Mouse (Mus musculus): ENCODE data around the gene Syvn1. TPM values are rescaled to one million over a fixed set of nuclear protein-coding genes. Genes with fewer than 3 reads are reported as not detected.

Syvn1 gene
- polyA plus RNA-seq, 1 experiment from 2014 or later: 18.6 TPM

Small RNA genes within 50 kb of the gene (microRNA-seq; reads per million reads assigned to microRNA genes)
- gene Mir6988: 1.6 reads per million

Other genes starting within 250 kb of the Syvn1 start
- 33.6 and 34.8 TPM in 2 replicates for gene Frmd8, start 171.3 kb upstream of the Syvn1 start, polyA plus RNA-seq (2015; fragmentation: Nextera tagmentation; extraction: Ambion mirVana)
- gene Slc25a45, start 168.8 kb upstream of the Syvn1 start, polyA plus RNA-seq (2015; fragmentation: Nextera tagmentation; extraction: Ambion mirVana): 4.6 and 5.0 TPM in 2 replicates
- 1.5 and 1.6 TPM in 2 replicates for gene Tigd3, start 152.4 kb upstream of the Syvn1 start, polyA plus RNA-seq (2015; fragmentation: Nextera tagmentation; extraction: Ambion mirVana)
- gene Dpf2, start 133.6 kb upstream of the Syvn1 start, polyA plus RNA-seq (2015; fragmentation: Nextera tagmentation; extraction: Ambion mirVana): 97.5 and 103 TPM in 2 replicates
- 12.4 and 12.6 TPM in 2 replicates for gene Cdc42ep2, start 121.8 kb upstream of the Syvn1 start, polyA plus RNA-seq (2015; fragmentation: Nextera tagmentation; extraction: Ambion mirVana)
- 48.3 and 55.2 TPM in 2 replicates for gene Pola2, start 82.4 kb upstream of the Syvn1 start, polyA plus RNA-seq (2015; fragmentation: Nextera tagmentation; extraction: Ambion mirVana)
- 0.07 TPM in 1 of 2 replicates, not detected in the other for gene Slc22a20, start 60.4 kb upstream of the Syvn1 start, polyA plus RNA-seq (2015; fragmentation: Nextera tagmentation; extraction: Ambion mirVana)
- gene Capn1, start 30.7 kb upstream of the Syvn1 start, polyA plus RNA-seq (2015; fragmentation: Nextera tagmentation; extraction: Ambion mirVana): 9.5 and 10.0 TPM in 2 replicates
- gene Mrpl49, start 11.2 kb downstream of the Syvn1 start, polyA plus RNA-seq (2015; fragmentation: Nextera tagmentation; extraction: Ambion mirVana): 60.4 and 67.4 TPM in 2 replicates
- gene Fau, start 11.3 kb downstream of the Syvn1 start, polyA plus RNA-seq (2015; fragmentation: Nextera tagmentation; extraction: Ambion mirVana): 354 and 453 TPM in 2 replicates
- gene Znhit2, start 14.6 kb downstream of the Syvn1 start, polyA plus RNA-seq (2015; fragmentation: Nextera tagmentation; extraction: Ambion mirVana): 21.8 and 24.7 TPM in 2 replicates
- gene Tm7sf2, start 21.8 kb downstream of the Syvn1 start, polyA plus RNA-seq (2015; fragmentation: Nextera tagmentation; extraction: Ambion mirVana): 6.6 and 8.7 TPM in 2 replicates
- gene Vps51, start 30.7 kb downstream of the Syvn1 start, polyA plus RNA-seq (2015; fragmentation: Nextera tagmentation; extraction: Ambion mirVana): 49.0 and 50.7 TPM in 2 replicates
- not detected in 2 replicates for gene Tmem262, start 33.5 kb downstream of the Syvn1 start, polyA plus RNA-seq (2015; fragmentation: Nextera tagmentation; extraction: Ambion mirVana)
- gene Gm28374, start 35.7 kb downstream of the Syvn1 start, polyA plus RNA-seq (2015; fragmentation: Nextera tagmentation; extraction: Ambion mirVana): 0.56 and 1.3 TPM in 2 replicates
- 46.1 and 48.1 TPM in 2 replicates for gene Zfpl1, start 38.4 kb downstream of the Syvn1 start, polyA plus RNA-seq (2015; fragmentation: Nextera tagmentation; extraction: Ambion mirVana)
- 26.9 and 28.1 TPM in 2 replicates for gene Cdca5, start 38.4 kb downstream of the Syvn1 start, polyA plus RNA-seq (2015; fragmentation: Nextera tagmentation; extraction: Ambion mirVana)
- 0.30 and 0.49 TPM in 2 replicates for gene AC131692.1, start 47.8 kb downstream of the Syvn1 start, polyA plus RNA-seq (2015; fragmentation: Nextera tagmentation; extraction: Ambion mirVana)
- gene Naaladl1, start 59.2 kb downstream of the Syvn1 start, polyA plus RNA-seq (2015; fragmentation: Nextera tagmentation; extraction: Ambion mirVana): 0.27 and 3.9 TPM in 2 replicates
- 32.3 and 33.9 TPM in 2 replicates for gene Sac3d1, start 72.1 kb downstream of the Syvn1 start, polyA plus RNA-seq (2015; fragmentation: Nextera tagmentation; extraction: Ambion mirVana)
- gene Snx15, start 81.7 kb downstream of the Syvn1 start, polyA plus RNA-seq (2015; fragmentation: Nextera tagmentation; extraction: Ambion mirVana): 20.5 and 25.1 TPM in 2 replicates
- 0.11 TPM in 1 of 2 replicates, not detected in the other for gene Batf2, start 94.4 kb downstream of the Syvn1 start, polyA plus RNA-seq (2015; fragmentation: Nextera tagmentation; extraction: Ambion mirVana)
- 77.2 and 84.5 TPM in 2 replicates for gene Arl2, start 95.0 kb downstream of the Syvn1 start, polyA plus RNA-seq (2015; fragmentation: Nextera tagmentation; extraction: Ambion mirVana)
- not detected in 2 replicates for gene Majin, start 137.8 kb downstream of the Syvn1 start, polyA plus RNA-seq (2015; fragmentation: Nextera tagmentation; extraction: Ambion mirVana)
- 0.25 TPM in 1 of 2 replicates, not detected in the other for gene Gpha2, start 179.8 kb downstream of the Syvn1 start, polyA plus RNA-seq (2015; fragmentation: Nextera tagmentation; extraction: Ambion mirVana)
- gene Ppp2r5b, start 189.3 kb downstream of the Syvn1 start, polyA plus RNA-seq (2015; fragmentation: Nextera tagmentation; extraction: Ambion mirVana): 22.6 and 23.4 TPM in 2 replicates
- gene Atg2a, start 195.1 kb downstream of the Syvn1 start, polyA plus RNA-seq (2015; fragmentation: Nextera tagmentation; extraction: Ambion mirVana): 8.0 and 8.9 TPM in 2 replicates
- 63.7 and 73.2 TPM in 2 replicates for gene Ehd1, start 230.1 kb downstream of the Syvn1 start, polyA plus RNA-seq (2015; fragmentation: Nextera tagmentation; extraction: Ambion mirVana)